Mouse (Mus musculus) bone marrow, adult 2 months (tissue): ENCODE measurements around the gene Smad1.

ENCODE experiments used
- CTCF ChIP-seq: fragments of 200-500 bp; IDR thresholded peaks from 2 replicates; pipeline ENCODE4 v1.5.1; 2011; ENCODE audit warnings: low read length, control low read depth; ENCODE audit not compliant: control insufficient read depth, insufficient read depth
- POLR2A ChIP-seq: fragments of 200-500 bp; IDR thresholded peaks from 2 replicates; pipeline ENCODE4 v1.6.1; 2011; ENCODE audit warnings: low read depth, mild to moderate bottlenecking, control low read depth, low read length, borderline replicate concordance; ENCODE audit not compliant: control insufficient read depth

GRCm38 (mm10) chr8:79372084-79372483, 27.2 kb downstream of the Smad1 start:
- TF ChIP-seq CTCF (no peak), POLR2A (no peak)
